Comparison of ENCODE assay signal across 8 mouse cellular contexts in genomic region chr11:102338561-102338960, GRCm38 (mm10). TPM values are rescaled to one million over a fixed set of nuclear protein-coding genes. Genes with fewer than 3 reads are reported as not detected.
DNase-seq lines count a peak whose midpoint lies in the region; ATAC-seq lines count a peak whose summit lies in the region.

No protein-coding gene starts in this region.

- peaks cover 16% of the 10 kb centered on the region for H3K4me1 ChIP-seq in megakaryocyte, embryonic 14.5 days

- H3K27me3 ChIP-seq in megakaryocyte, embryonic 14.5 days (replicated peaks), result peaks cover 30% of the 10 kb centered on the region

- ATAC-seq in megakaryocyte, adult 5-6 weeks (ENCODE audit: poor library complexity, severe bottlenecking), result no peak
- ATAC-seq in erythroblast, adult 5-6 weeks (replicated peaks; ENCODE audit: low FRiP score, poor library complexity, severe bottlenecking), result no peak

- peaks cover 4% of the 10 kb centered on the region; the same call in 1 of the 2 replicates for H3K9me3 ChIP-seq in megakaryocyte, embryonic 14.5 days

- H3K36me3 ChIP-seq in megakaryocyte, embryonic 14.5 days (replicated peaks; ENCODE audit: low read length), result no peaks in the 10 kb centered on the region

- peak overlapping the region; percentile 18 for H3K4me3 ChIP-seq in megakaryocyte, embryonic 14.5 days (replicated peaks)

- DNase-seq in adrenal gland, postnatal 36 days, result peak; percentile 88 to 91
- DNase-seq in gastrocnemius, postnatal 10 days, result peak; percentile 43
- DNase-seq in kidney, postnatal 10 days, result peak; percentile 86
- DNase-seq in lung, postnatal 36 days, result peak; percentile 96
- no peak for DNase-seq in embryo, embryonic 11 days

RNA-seq across cellular contexts. Expression of gene Ubtf, which starts 19.0 kb away (rescaled TPM):
- polyA plus RNA-seq in megakaryocyte, embryonic 14.5 days (2012; ENCODE audit: insufficient read depth, low replicate concordance), result 46.9 and 85.8 TPM in 2 replicates
- 19.6 and 22.4 TPM in 2 replicates for total RNA-seq in megakaryocyte, adult 5-6 weeks (2015)
- total RNA-seq in megakaryocyte, adult 5-6 weeks (2017), result 82.8 and 90.2 TPM in 2 replicates
- 100 to 1,000 TPM; 101 to 103 TPM for total RNA-seq in adrenal gland, postnatal 36 days (2021)
- 10 to 100 TPM; 56.0 to 64.8 TPM for total RNA-seq in gastrocnemius, postnatal 10 days (2021)
- total RNA-seq in erythroblast, adult 5-6 weeks (2015; ENCODE audit: low replicate concordance), result 19.0 and 22.8 TPM in 2 replicates
- 119 and 258 TPM in 2 replicates for total RNA-seq in erythroblast, adult 5-6 weeks (2017; ENCODE audit: low replicate concordance)

RNA-seq across cellular contexts. Expression of gene Slc4a1, which starts 27.4 kb away (rescaled TPM):
- polyA plus RNA-seq in megakaryocyte, embryonic 14.5 days (2012; ENCODE audit: insufficient read depth, low replicate concordance), result 0.13 and 2.8 TPM in 2 replicates
- 3.3 and 8.2 TPM in 2 replicates for total RNA-seq in megakaryocyte, adult 5-6 weeks (2015)
- total RNA-seq in megakaryocyte, adult 5-6 weeks (2017), result 3.3 and 7.2 TPM in 2 replicates
- total RNA-seq in adrenal gland, postnatal 36 days (2021), result 1 to 10 TPM in 1 of 2 experiments, under 1 TPM in 1; 0.56 to 1.8 TPM
- total RNA-seq in gastrocnemius, postnatal 10 days (2021), result 10 to 100 TPM in 1 of 2 experiments, 1 to 10 TPM in 1; 2.1 to 10.7 TPM
- 4,977 and 5,433 TPM in 2 replicates for total RNA-seq in erythroblast, adult 5-6 weeks (2015; ENCODE audit: low replicate concordance)
- 6,454 and 7,565 TPM in 2 replicates for total RNA-seq in erythroblast, adult 5-6 weeks (2017; ENCODE audit: low replicate concordance)

RNA-seq across cellular contexts. Expression of gene Atxn7l3, which starts 42.1 kb away (rescaled TPM):
- polyA plus RNA-seq in megakaryocyte, embryonic 14.5 days (2012; ENCODE audit: insufficient read depth, low replicate concordance), result 64.8 and 80.0 TPM in 2 replicates
- 24.9 and 26.9 TPM in 2 replicates for total RNA-seq in megakaryocyte, adult 5-6 weeks (2015)
- 25.5 and 25.7 TPM in 2 replicates for total RNA-seq in megakaryocyte, adult 5-6 weeks (2017)
- total RNA-seq in adrenal gland, postnatal 36 days (2021), result 10 to 100 TPM; 51.6 to 54.2 TPM
- 10 to 100 TPM; 20.8 to 25.5 TPM for total RNA-seq in gastrocnemius, postnatal 10 days (2021)
- 6.3 and 10.4 TPM in 2 replicates for total RNA-seq in erythroblast, adult 5-6 weeks (2015; ENCODE audit: low replicate concordance)
- 5.7 and 9.3 TPM in 2 replicates for total RNA-seq in erythroblast, adult 5-6 weeks (2017; ENCODE audit: low replicate concordance)

RNA-seq across cellular contexts. Expression of gene Tmub2, which starts 53.8 kb away (rescaled TPM):
- 46.7 and 48.3 TPM in 2 replicates for polyA plus RNA-seq in megakaryocyte, embryonic 14.5 days (2012; ENCODE audit: insufficient read depth, low replicate concordance)
- total RNA-seq in megakaryocyte, adult 5-6 weeks (2015), result 20.8 and 22.0 TPM in 2 replicates
- total RNA-seq in megakaryocyte, adult 5-6 weeks (2017), result 27.0 and 27.5 TPM in 2 replicates
- 10 to 100 TPM; 47.3 to 60.4 TPM for total RNA-seq in adrenal gland, postnatal 36 days (2021)
- total RNA-seq in gastrocnemius, postnatal 10 days (2021), result 10 to 100 TPM; 15.7 to 18.9 TPM
- 15.9 and 17.1 TPM in 2 replicates for total RNA-seq in erythroblast, adult 5-6 weeks (2015; ENCODE audit: low replicate concordance)
- total RNA-seq in erythroblast, adult 5-6 weeks (2017; ENCODE audit: low replicate concordance), result 17.0 and 28.0 TPM in 2 replicates

RNA-seq across cellular contexts. Expression of gene Rundc3a, which starts 54.6 kb away (rescaled TPM):
- polyA plus RNA-seq in megakaryocyte, embryonic 14.5 days (2012; ENCODE audit: insufficient read depth, low replicate concordance), result 3.8 and 6.6 TPM in 2 replicates
- not detected in 2 replicates for total RNA-seq in megakaryocyte, adult 5-6 weeks (2015)
- not detected in 2 replicates for total RNA-seq in megakaryocyte, adult 5-6 weeks (2017)
- total RNA-seq in adrenal gland, postnatal 36 days (2021), result 10 to 100 TPM; 29.1 to 29.6 TPM
- total RNA-seq in gastrocnemius, postnatal 10 days (2021), result 1 to 10 TPM in 1 of 2 experiments, under 1 TPM in 1; 0.87 to 1.9 TPM
- total RNA-seq in erythroblast, adult 5-6 weeks (2015; ENCODE audit: low replicate concordance), result 3.1 TPM in 1 of 2 replicates, not detected in the other
- total RNA-seq in erythroblast, adult 5-6 weeks (2017; ENCODE audit: low replicate concordance), result 2.7 and 7.5 TPM in 2 replicates

Comparison
In these comparisons a context has a peak if more than half of its experiments do, and no peak if none do; other contexts are left out.
1. RNA of gene Slc4a1, which starts 27.4 kb away (total RNA-seq): 4,977 to 7,565 TPM in erythroblast, adult 5-6 weeks; 2.1 to 10.7 TPM in gastrocnemius, postnatal 10 days, 3.3 to 8.2 TPM in megakaryocyte, adult 5-6 weeks and 0.56 to 1.8 TPM in adrenal gland, postnatal 36 days; every median in the first group is over 100 times any median in the second.